9 mouse cellular contexts compared by ENCODE assay signal in the genomic region with DNA sequence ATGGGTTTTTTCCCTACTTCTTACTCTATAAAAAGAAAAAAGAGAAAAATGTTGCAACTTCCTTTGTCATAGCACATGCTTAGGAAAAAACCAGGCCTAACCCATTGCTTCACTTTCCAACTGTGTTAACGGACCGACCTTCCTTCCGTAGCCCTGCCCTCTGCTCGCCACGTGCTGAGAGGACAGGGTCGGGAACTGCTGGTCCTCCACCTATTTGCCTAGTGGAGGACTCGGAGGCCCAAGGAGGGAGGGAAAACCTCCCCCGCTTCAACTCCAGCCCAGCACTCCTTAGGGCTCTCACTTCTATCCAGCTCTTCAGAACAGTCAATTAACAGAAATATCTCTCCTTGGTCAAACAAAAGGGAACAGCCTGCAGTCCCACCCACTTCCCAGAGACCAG. TPM values are rescaled to one million over a fixed set of nuclear protein-coding genes. Genes with fewer than 3 reads are reported as not detected.
A peak's percentile ranks its signal among the peaks of the same experiment; 100 is the strongest.
DNase-seq lines count a peak whose midpoint lies in the region; ATAC-seq and TF ChIP-seq lines count a peak whose summit lies in the region.
"Had no signal": no experiment of that assay in that cellular context is flagged by ENCODE, and none has a peak within 500 bp of the region (broad histone marks: within the 10 kb centered on the region; RNA-seq: fewer than 3 reads in every experiment).

No protein-coding gene starts in this region.

- H3K4me1 ChIP-seq in forebrain, embryonic 10.5 days = peaks cover 97% of the 10 kb centered on the region
- H3K4me1 ChIP-seq in forebrain, postnatal 0 days (ENCODE audit: insufficient read depth) = peaks cover 20% of the 10 kb centered on the region
- H3K4me1 ChIP-seq in embryonic facial prominence, embryonic 10.5 days = peaks cover 94% of the 10 kb centered on the region

- DNase-seq in forebrain, embryonic 10.5 days (ENCODE audit: extremely low spot score, low spot score) = no peak
- no peak for DNase-seq in forebrain, postnatal 0 days
- no peak for DNase-seq in embryonic facial prominence, embryonic 10.5 days (ENCODE audit: low spot score)
- DNase-seq in kidney, adult 9 months = peak; percentile 51
- peak; percentile 57 for DNase-seq in lung, postnatal 14 days
- DNase-seq in frontal cortex, postnatal 25 days (ENCODE audit: low spot score in 2 of 2) = no peak
- DNase-seq in left cerebral cortex, adult 18-20 months (ENCODE audit: low spot score in 2 of 2) = no peak
- no peak for DNase-seq in thymus, postnatal 4 days

- no peaks in the 10 kb centered on the region for H3K36me3 ChIP-seq in forebrain, embryonic 10.5 days (replicated peaks)
- no peaks in the 10 kb centered on the region for H3K36me3 ChIP-seq in forebrain, postnatal 0 days (ENCODE audit: insufficient read depth)
- H3K36me3 ChIP-seq in embryonic facial prominence, embryonic 10.5 days (replicated peaks) = no peaks in the 10 kb centered on the region; the same call in 1 of the 2 replicates
- H3K36me3 ChIP-seq: embryonic facial prominence, embryonic 13.5 days had no signal

- H3K9me3 ChIP-seq in forebrain, embryonic 10.5 days = no peaks in the 10 kb centered on the region
- H3K9me3 ChIP-seq in forebrain, postnatal 0 days (ENCODE audit: low read length) = no peaks in the 10 kb centered on the region
- no peaks in the 10 kb centered on the region for H3K9me3 ChIP-seq in embryonic facial prominence, embryonic 10.5 days
- H3K9me3 ChIP-seq: embryonic facial prominence, embryonic 13.5 days had no signal

- no peaks in the 10 kb centered on the region for H3K27me3 ChIP-seq in forebrain, embryonic 10.5 days (ENCODE audit: poor library complexity, severe bottlenecking)
- no peaks in the 10 kb centered on the region for H3K27me3 ChIP-seq in forebrain, postnatal 0 days (ENCODE audit: insufficient read depth, low read length)
- no peaks in the 10 kb centered on the region for H3K27me3 ChIP-seq in embryonic facial prominence, embryonic 10.5 days (replicated peaks; ENCODE audit: low read depth, poor library complexity, severe bottlenecking)
- H3K27me3 ChIP-seq: embryonic facial prominence, embryonic 13.5 days had no signal

- no peak for TF ChIP-seq CTCF in forebrain, postnatal 0 days (IDR thresholded peaks at IDR 0.05; ENCODE audit: low read depth)

- H3K4me3 ChIP-seq in forebrain, embryonic 10.5 days = no peak overlapping the region
- no peak overlapping the region for H3K4me3 ChIP-seq in forebrain, postnatal 0 days (ENCODE audit: low read depth, low read length)
- no peak overlapping the region for H3K4me3 ChIP-seq in embryonic facial prominence, embryonic 10.5 days
- H3K4me3 ChIP-seq: embryonic facial prominence, embryonic 13.5 days had no signal

- 27% methylated on average over 8 of the region's 8 CpGs for WGBS in forebrain, embryonic 10.5 days
- 34% methylated on average over 8 of the region's 8 CpGs for WGBS in forebrain, postnatal 0 days
- WGBS in embryonic facial prominence, embryonic 10.5 days = 37% methylated on average over 8 of the region's 8 CpGs

- no peak overlapping the region for H3K9ac ChIP-seq in forebrain, postnatal 0 days
- H3K9ac ChIP-seq: embryonic facial prominence, embryonic 13.5 days had no signal

- no peak overlapping the region for H3K4me2 ChIP-seq in forebrain, postnatal 0 days (ENCODE audit: low read depth)
- H3K4me2 ChIP-seq: embryonic facial prominence, embryonic 13.5 days had no signal

- ATAC-seq in forebrain, postnatal 0 days = no peak

- peak overlapping the region; percentile 65 for H3K27ac ChIP-seq in forebrain, embryonic 10.5 days
- no peak overlapping the region for H3K27ac ChIP-seq in forebrain, postnatal 0 days (ENCODE audit: low read depth, low read length)
- peak overlapping the region; percentile 58 for H3K27ac ChIP-seq in embryonic facial prominence, embryonic 10.5 days (replicated peaks)
- H3K27ac ChIP-seq: embryonic facial prominence, embryonic 13.5 days had no signal

RNA-seq across cellular contexts. Expression of a gene that starts 13.3 kb away (rescaled TPM):
- 41.1 and 41.3 TPM in 2 replicates for polyA plus RNA-seq in forebrain, embryonic 10.5 days (2016; fragmentation: Nextera tagmentation; extraction: Ambion mirVana)
- 47.9 and 57.3 TPM in 2 replicates for total RNA-seq in forebrain, postnatal 0 days (2014; rRNA removed)
- 18.0 and 18.3 TPM in 2 replicates for polyA plus RNA-seq in forebrain, postnatal 0 days (2015; fragmentation: Nextera tagmentation; extraction: Ambion mirVana)
- 44.4 and 45.4 TPM in 2 replicates for polyA plus RNA-seq in embryonic facial prominence, embryonic 10.5 days (2016; fragmentation: Nextera tagmentation; extraction: Ambion mirVana)
- 10 to 100 TPM; 35.8 to 37.2 TPM for total RNA-seq in left cerebral cortex, adult 18-20 months (2021)

RNA-seq across cellular contexts. Expression of a gene that starts 53.9 kb away (rescaled TPM):
- polyA plus RNA-seq in forebrain, embryonic 10.5 days (2016; fragmentation: Nextera tagmentation; extraction: Ambion mirVana) = 13.3 and 15.5 TPM in 2 replicates
- total RNA-seq in forebrain, postnatal 0 days (2014; rRNA removed) = 14.3 and 16.9 TPM in 2 replicates
- 17.7 and 19.1 TPM in 2 replicates for polyA plus RNA-seq in forebrain, postnatal 0 days (2015; fragmentation: Nextera tagmentation; extraction: Ambion mirVana)
- 8.7 and 9.7 TPM in 2 replicates for polyA plus RNA-seq in embryonic facial prominence, embryonic 10.5 days (2016; fragmentation: Nextera tagmentation; extraction: Ambion mirVana)
- 10 to 100 TPM; 14.9 to 16.7 TPM for total RNA-seq in left cerebral cortex, adult 18-20 months (2021)

Comparison
In these comparisons a context has a peak if more than half of its experiments do, and no peak if none do; other contexts are left out.
1. DNase-seq: peak in kidney, adult 9 months (single experiment) and lung, postnatal 14 days (single experiment); none in forebrain, embryonic 10.5 days (single experiment), forebrain, postnatal 0 days (single experiment), embryonic facial prominence, embryonic 10.5 days (single experiment), frontal cortex, postnatal 25 days (0 of 2), left cerebral cortex, adult 18-20 months (0 of 2) and thymus, postnatal 4 days (single experiment).